Mouse (Mus musculus) embryo, embryonic 11.5 days (tissue): Measurements from ENCODE around the gene Acp4.
"Not testable (repeated sequence)": the region's sequence is repeated elsewhere in the genome, so short reads cannot be mapped to it uniquely, and the experiment has no call there.

Experiments used
- DNase-seq: peaks from one replicate; pipeline ENCODE4 v3.0.0-alpha.2; 2012; ENCODE audit warnings: low read depth, low spot score

Gene Acp4

DNA sequence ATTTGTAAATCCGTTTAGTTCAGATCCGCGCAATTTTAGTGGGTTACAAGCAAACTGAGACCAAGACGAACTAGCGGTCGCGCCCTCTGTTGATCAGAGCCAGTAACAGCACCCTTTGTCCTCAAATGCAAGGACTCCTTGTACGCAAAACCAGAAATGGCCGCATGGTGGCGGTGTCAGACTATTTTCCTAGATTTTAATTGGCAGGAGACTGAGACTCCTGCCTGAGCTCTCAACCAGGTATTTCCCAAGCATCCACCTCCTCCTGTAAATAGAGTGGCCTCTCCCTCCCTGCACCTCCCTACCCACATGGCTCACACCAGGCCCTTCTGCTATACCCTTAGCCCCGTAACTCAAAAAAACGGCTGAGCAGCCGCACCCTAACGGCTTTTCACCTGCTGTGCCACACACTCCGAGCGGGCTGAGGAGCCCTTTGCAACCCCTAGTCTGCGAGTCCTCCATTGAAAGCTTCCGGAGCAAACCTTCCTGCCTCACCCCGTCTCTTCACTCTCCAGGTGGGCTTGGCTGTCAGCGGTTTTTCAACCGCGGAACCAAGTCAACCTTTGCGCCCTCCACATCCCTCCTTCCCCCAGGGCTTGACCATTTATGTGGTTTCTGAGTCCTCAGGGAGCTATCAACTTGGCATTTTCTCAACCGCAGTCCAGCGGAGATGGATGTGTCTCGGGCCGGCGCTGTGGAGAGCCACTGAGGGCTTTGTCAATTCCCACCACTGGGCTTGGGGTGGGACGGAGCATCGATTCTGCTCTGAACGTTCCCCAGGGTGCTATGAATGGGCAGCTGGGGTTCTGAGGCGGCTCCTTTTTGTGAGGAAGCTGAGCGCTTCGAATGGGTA is 5.8 kb upstream of the Acp4 start:
- DNase-seq = peak; percentile 92

DNA sequence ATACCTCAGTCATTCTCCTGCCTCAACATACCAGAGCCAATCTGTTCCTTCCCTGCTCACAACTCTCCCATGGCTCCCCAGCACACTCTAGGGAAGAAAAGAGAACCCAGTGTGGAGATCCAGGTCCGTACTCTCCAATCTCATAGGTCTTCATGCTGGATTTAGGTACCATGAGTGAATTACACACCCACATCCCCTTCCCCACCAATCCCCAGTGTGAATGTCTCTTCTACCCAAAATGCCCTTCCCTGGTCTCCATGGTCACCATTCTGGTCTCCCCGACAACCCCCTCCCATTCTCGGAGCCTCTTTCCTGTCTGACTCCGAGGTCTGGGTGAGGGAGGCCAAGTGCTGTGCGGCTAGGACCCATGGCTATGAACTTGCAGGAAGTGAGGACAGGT is 4.0 kb upstream of the Acp4 start, which contains the start of gene Gm15517:
Gene Gm15517, plus strand, starts transcription at position 301 of the 400 bp plus-strand sequence.
- no peak for DNase-seq

DNA sequence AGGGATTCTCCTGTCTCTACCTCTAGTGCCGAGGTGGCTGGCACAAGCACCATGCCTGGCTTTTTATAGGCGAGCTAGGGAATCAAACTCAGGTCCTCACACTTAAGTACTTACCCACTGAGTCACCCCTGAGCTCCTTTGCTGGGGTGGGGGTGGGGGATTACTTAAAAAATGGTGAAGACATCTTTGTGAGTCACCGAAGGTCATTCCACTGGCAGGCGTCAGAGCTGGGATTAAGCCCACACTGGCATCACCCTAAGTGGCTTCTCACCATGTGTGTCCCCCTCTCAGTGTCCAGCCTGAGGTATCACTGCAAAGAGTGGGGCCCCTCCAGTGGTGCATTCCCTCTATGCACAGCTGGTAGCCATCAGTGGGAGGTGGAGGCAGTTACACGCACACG is 3.2 kb upstream of the Acp4 start:
- no peak for DNase-seq

DNA sequence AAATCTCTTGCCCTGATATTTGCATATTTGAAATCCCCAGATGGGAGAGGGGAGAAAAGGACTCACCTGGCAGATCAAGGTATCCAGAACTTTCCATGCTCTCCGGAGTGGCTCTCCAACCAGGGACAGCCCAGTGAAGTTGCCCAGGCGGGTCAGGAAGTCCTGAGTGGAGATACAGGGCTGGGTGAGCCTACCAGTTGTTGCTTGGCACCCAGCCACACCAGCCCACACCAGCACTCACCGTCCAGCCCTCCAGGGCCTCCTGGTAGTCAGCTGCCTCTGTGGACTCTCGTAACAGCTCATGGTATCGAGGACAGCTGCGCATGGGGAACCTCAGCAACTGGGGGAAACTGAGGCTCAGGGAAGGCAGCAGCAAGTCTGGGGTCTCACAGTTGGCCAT is 2.2 kb downstream of the Acp4 start:
- DNase-seq = no peak

DNA sequence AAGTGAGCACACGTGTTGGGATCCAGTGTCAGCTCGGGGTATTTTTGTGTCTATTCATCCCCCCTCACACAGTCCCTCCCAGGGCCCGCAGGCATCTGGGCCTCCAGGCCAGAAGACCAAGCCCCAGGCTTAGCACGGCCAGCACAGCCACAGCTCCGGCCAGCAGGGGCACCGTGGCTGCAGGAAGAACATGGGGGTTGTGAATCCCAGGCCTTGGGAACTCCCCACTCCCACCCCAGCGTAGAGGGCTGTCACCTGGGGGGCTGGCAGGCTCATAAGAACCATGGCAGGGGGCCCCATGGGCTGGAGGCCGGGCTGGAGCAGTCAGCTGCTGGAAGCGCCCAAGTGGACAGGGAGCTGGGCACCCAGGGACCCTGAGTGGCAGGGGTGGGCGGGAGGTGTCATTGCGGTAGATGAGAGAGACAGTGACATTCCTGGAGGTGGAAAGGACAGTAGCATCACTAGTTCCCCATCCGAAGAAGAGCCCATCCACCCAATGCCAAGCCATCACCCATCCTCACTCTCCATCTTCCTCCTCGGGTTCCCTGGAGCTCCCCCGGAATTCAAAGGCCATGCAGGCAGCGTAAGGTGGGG is 4.1 kb downstream of the Acp4 start:
- no peak for DNase-seq

DNA sequence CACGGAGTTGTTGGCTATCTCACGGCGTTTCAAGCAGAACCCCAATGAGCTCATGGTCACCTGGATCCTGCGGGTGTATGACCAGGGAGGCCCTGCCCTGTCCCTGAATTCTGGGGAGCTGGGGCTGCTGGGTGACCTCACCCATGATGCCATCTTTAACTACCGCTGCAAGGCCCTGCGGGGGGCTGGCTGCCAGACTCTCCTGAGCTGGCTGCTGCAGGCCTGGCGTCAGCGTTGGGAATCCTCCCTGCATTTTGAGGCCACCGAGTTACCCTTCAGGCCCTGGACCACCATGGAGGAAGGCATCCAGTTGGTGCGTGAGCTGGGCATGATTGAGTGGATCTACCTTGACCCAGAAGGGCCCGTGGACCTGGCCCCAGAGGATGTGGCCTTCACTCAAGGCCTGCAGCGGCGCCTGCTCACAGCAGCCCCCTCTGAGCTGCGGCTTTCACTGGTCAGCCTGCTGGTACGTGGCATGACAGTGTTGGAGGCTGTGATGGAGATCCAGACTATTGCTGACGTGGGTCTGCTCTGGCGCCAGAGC is 6.4 kb downstream of the Acp4 start:
- DNase-seq = not testable (repeated sequence)

DNA sequence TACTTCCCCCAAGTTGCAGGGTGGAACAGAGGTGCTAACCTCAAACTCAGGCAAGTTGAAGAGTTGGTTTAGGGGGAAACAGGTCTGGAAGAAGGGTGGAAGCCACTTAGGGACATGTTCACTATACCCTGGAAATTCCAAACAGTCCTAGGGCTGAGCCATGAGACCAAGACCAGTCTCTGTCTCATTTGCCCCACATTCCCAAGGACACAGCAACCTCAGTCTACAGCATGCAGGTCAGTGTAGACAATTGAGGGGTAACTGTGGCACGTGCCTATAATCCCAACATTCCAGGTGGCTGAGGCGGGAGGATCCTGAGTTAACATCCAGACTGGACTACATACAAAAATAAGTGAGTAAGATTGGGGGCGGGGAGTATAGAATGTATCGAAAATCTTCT is 7.9 kb downstream of the Acp4 start:
- no peak for DNase-seq

DNA sequence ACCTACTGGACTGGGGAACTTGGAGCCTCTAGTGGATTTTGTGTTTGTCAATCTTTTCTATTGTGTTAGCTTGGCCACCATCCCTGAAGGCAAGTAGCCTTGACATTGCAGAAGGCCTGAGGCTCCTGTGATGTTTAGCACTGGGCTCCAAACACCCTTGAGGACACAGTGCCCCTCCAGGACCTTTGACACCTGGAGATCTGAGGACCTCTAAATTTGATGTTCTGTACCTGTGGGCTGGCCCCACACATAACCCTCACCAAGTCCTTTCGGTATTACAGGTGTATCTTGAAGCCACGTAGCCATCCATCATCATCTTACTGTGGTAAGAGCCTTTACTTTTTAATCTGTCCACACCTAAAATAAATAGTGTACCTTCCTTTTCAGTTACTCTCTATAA is 9.2 kb downstream of the Acp4 start:
- DNase-seq = no peak

DNA sequence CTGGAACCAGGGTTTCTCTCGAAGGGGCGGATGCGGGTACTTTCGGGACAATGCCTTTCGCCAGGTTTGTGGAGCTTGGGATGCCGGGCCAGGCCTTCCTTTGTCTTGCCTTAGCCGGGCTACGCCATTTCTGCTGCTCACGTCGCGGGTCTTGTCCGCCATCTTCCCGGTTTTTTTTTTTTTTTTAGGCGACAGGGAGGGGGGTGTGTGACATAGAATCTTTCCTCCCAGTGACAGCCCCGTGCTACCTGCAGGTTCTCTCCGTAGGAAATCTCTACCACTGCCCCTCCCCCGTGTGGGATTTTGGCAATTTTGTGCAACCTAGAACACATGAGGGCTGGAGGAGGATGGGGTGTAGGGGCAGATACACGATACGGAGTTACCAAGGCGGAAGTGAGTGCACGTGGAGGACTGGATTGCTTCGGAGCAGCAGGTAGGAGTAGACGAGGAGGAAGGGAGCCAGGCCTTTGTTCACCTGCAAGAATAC is 10.2 kb downstream of the Acp4 start:
- peak; percentile 48 for DNase-seq

DNA sequence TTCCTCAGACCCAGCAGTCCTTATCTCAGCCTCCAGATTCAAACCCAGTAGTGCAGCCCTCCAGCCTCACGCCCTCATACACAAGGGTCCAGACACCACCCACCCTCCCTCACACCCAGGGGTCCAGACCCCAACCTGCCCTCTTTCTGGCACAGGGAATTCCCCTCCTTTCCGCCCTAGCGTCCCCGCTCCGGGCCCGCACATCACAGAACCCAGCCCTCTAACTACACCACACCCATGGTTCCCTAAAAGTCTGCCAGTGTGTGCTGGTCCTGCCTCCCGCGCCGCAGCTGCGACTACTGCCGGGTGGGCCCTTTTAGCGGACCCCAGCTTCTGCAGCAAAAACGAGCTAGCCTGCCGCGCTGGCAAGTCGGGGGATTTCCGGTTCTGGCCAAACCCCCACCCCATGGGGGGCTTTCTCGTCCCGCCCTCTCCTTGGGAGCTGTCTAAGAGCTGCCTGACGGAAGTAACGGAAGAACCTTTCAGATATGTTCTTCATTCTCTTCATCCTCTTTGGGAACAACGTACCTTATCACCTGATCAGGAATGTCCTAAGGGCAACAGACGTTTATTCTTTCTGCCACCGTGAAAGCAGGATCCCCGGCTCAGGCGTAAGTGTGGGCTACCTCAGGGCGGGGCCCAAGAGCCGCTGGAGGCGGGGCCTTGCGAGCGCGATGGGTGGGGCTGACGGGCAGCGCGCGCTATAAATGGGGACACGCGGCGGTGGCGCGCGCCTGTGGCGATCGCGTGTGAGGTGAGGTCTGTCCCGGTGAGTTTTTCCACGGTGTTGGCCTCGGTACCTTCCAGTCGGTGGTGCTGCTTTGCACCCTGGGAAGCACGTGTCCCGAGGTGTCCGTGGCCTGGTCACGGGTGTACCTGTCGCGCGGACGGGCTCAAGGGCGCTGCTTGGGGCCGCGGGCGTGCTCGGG is 10.9 kb downstream of the Acp4 start, which contains the start of the genes 1700028J19Rik and 2410002F23Rik:
Gene 1700028J19Rik, minus strand, starts transcription at position 641 of the 929 bp plus-strand sequence.
Gene 2410002F23Rik, plus strand, starts transcription at position 668 of the 929 bp plus-strand sequence.
- peak; percentile 82 for DNase-seq

DNA sequence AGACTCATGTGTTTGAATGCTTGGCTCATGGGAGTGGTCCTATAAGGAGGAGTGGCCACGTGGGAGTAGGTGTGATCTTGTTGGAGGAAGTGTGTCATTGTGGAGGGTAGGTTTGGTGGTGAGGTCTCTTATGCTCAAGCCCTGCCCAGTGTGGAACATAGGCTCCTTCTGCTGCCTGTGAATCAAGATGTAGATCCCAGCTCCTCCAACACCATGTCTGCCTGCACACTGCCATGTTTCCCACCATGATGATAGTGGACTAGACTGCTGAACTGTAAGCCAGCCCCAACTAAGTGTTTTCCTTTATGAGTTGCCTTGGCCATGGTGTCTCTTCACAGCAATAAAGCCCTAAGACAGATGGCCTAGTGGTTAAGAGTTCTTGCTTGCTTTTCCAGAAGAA is 13.1 kb downstream of the Acp4 start:
- no peak for DNase-seq

DNA sequence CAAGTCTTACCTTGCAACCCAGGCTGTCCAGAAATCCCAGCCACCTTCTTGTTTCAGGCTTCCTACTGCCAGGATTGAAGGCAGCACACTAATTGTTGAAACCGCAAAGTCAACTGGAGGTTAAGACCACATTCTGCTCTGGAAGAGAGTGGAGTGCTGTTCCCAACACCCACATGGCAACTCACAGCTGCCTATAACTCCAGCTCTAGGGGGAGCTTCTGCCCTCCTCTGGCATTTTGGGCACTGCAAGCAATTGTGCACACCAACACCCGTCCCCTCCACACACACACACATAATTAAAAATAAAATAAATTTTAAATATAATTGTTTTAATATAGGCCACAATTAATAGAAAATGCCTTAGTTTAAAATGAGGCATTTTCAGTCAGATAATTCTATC is 16.0 kb downstream of the Acp4 start:
- no peak for DNase-seq

DNA sequence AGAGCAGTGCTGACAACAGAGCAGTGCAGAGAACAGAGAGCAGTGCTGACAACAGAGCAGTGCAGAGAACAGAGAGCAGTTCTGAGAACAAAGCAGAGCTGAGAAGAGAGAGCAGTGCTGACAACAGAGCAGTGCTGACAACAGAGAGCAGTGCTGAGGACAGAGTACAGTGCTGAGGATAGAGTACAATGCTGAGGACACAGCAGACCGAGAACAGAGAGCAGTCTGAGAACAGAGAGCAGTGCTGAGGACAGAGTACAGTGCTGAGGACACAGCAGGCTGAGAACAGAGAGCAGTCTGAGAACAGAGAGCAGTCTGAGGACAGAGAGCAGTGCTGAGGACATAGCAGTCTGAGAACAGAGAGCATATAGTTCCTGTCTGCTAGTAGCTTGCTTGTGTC is 16.5 kb downstream of the Acp4 start:
- DNase-seq = no peak

DNA sequence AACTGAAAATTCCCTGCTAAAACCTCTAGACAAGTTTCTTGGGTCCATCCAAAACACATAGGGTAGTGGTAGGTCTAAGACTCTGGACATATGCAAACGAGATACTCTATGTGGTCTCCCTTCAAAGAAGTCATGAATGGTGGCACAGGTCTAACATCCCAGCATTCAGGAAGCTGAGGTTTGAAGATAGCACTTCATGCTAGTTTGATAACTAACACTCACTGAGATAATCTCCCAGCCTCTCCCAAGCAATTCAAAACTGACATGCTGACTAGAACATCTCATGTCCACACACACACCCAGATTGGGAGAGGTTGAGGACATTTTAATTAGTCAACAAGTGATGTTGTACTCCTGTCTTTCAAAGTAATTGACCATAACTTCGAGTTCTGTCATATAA is 17.3 kb downstream of the Acp4 start:
- DNase-seq = no peak

DNA sequence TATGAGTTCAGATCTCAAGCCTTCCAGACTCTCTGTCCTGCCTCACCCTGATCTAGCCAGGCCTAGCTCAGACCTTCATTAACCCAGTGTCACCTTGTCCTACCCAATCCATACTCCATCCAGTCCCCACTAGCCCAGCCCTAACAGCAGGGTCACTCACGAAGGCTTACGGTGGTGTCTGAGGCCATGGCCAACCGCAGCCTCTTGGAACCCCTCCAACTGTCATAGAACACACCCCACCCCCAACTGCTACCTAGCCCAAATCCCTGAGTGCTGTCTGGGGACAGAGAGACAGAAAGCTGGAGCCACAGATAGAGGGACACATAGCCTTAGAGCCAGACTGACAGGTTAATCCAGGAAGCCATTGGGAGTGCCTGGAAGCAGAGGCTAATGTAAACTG is 21.3 kb downstream of the Acp4 start, which contains the start of gene Gm36864:
Gene Gm36864, plus strand, starts transcription at position 269 of the 400 bp plus-strand sequence.
- DNase-seq = no peak

DNA sequence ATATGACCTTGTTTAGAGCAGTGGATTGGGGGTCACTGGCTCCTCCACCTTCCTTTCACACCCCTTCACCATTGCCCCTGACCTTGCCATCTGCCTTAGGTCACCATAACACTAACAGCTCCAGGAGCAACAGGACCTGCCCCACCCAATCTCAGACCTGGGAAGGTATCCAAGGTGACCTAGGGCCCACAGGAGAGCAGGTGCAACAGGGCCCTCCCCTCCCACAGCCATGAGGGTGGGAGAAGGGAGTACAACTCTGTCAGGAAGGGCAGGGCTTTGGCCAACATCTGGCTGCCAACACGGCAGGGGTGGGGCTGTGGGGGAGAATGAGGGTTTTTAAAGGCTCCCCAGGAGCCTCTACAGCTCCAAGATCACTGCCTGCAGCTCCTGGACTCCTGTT is 32.1 kb downstream of the Acp4 start, which contains the start of gene Klk1:
Gene Klk1, plus strand, starts transcription at position 285 of the 400 bp plus-strand sequence.
- DNase-seq = no peak

DNA sequence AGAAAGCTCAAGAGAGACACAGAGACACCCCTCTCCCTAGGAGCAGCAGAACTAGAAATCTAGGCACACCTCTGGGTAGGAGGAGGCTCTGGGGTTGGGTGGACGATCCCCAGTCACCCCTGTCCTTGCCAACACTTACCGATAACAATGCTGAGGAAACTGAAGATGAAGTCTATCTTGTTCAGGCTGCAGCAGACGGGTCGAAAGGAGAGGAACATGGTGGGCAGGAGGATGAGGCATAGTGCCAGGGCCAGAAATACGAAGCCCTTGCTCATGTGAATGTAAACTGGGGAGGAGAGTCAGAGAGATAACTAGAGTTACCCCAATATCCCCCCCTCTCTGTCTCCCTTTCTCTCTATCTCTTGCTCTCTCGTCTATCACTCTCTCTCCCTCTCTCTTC is 34.8 kb downstream of the Acp4 start:
- not testable (repeated sequence) for DNase-seq

DNA sequence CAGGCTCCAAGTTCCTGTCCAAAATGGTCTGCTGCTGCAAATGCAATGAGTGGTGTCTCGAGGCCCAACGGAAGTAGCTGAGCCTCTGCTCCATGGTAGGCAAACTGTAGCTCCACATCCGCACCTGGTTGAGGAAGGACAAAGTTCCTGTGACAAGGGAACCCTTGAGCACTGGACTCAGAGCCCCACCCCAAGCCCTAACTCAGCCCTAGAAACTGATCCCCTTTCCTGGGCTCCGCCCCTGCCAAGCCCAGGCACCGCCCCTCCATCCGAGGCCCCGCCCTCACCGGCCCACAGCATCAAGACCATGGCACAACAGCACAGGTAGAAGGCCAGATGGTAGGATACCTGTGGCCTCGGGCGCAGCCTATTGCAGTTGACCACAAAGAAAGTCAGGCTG is 35.6 kb downstream of the Acp4 start:
- not testable (repeated sequence) for DNase-seq

DNA sequence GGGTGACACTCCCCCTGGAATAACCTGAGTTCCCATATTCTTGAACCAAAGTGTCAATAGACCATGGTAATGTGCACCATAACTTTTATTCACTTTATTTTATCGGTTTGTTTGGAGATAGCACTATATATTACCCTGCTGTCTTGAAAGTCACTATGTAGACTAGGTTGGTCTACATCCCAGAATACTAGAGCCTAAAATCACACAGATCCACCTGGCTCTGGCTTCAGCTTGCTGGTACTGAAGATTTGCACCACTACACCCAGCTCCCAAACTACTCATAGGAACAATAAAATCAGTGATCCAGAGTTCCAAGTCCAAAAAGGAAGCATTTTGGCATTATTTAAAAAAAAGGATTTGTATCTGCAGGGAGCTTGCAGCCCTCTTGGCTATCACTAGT is 41.5 kb downstream of the Acp4 start, which contains the start of gene Klk1b5:
Gene Klk1b5, plus strand, starts transcription at position 301 of the 400 bp plus-strand sequence.
- DNase-seq = no peak

DNA sequence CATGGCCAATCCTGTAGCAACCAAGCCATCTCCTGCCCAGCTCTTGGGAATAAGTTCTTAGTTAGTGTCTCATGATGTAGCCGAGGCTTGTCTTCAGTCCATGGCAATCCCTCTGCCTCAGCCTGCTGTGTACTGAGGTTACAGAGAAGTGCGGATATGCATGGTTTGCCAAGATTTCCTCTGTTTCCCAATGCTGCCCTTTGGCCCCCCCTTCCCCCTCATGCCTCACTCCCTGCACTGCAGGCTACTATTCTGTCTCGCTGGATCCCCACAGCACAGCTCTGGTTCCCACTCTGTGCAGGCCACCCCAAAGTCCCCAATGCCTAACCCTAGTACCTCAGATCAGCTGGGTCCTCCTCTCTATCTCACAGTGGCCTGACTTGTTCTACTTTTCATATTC is 48.9 kb downstream of the Acp4 start:
- DNase-seq = no peak

DNA sequence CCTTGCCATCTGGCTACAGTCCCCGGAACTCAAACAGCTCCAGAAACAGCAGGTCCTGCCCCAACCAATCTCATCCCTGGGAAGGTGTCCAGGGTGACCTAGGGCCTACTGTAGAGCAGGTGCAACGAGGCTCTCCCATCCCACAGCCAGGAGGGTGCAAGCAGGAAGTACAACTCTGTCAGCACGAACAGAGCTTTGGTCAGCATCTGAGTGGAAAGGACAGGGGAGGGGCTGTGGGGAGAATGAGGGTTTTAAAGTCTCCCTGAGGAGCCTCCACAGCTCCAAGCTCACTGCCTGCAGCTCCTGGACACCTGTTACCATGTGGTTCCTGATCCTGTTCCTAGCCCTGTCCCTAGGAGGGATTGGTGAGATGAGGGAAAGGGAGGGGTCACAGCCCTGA is 50.0 kb downstream of the Acp4 start, which contains the start of gene Klk1b4:
Gene Klk1b4, plus strand, starts transcription at position 301 of the 400 bp plus-strand sequence.
- DNase-seq = not testable (repeated sequence)
